Mouse (Mus musculus) skeletal muscle tissue, adult 2 months (tissue): ENCODE results near the gene Pla2g2e.
"Not testable (repeated sequence)": the region's sequence is repeated elsewhere in the genome, so short reads cannot be mapped to it uniquely, and the experiment has no call there.

Experiments used
- DNase-seq: peaks from one replicate; pipeline ENCODE4 v3.0.0-alpha.2; 2012; ENCODE audit warnings: low read depth, low spot score

Gene Pla2g2e

DNA sequence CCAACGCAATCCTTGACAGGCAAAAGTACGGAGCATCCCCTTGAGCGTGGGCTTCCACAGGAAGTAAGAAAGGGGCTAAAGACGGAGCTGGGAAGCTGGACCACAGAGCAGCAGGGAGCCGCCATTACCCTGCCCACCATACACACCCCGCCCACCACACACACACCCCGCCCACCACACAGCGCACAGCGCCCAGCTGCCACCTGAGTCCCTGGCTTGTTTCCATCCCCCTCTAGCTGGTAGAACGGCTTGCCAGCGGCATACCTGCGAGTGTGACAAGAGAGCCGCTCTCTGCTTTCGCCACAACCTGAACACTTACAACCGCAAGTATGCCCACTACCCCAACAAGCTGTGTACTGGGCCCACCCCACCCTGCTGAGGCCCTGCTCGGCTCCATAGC lies 4.4 kb downstream of the Pla2g2e start:
- DNase-seq = no peak

DNA sequence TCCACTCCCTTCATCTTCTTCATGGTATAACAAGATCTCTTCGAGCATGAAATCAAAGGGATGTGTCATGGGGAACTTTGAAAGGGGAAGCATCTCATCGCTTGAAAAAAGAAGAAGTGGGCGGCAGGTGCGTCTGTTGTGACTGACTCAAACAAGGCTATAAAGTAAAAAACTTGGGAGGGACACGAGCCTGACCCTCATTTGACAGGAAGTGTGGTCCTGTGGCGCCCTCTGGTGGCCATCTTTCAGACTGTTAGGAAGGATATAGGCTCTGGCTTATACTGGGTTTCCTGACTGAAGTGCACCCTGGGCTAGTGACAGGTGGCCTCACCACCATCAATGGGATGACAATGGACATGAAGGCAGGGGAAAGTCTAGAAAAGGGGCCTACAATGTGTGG lies 6.5 kb downstream of the Pla2g2e start:
- DNase-seq = peak; percentile 72

DNA sequence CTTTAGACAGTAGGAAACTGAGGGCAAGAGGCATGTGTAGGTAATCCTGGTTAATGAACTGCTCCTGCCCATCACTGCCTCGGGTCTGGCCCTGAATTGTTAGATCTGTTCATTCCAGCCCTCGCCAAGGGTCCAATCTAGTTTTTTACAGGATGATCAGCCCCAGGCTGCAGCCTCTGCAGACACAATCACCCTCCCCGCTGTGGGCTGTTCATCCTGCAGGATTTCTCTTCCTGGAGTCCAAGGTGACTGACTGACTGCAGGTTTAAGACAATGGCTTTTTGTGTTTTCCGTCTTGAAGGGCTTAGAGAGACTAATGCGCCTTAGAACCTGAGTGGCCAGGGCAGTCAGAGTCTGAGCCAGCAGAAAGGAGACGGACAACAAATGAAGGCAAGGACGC lies 11.4 kb downstream of the Pla2g2e start:
- no peak for DNase-seq

DNA sequence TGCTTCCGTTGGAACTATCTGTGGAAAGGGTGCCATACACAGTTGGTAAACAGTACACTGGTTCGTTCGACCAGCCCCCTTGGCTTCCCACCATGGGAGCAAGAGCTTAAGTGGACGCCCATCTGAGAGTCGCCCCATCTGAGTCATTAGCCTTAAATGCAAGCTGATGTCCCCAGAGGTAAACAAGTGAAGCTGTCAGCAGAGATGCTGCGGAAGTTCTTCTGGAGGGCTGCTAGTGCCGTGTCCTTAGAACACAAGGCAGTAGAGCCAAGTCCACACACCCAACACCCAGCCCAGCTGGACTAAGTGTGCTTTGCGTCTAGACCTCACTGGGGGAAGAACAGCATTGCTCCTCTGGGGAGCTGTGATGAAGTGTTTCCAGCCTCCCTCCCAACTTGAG lies 11.9 kb downstream of the Pla2g2e start:
- peak; percentile 62 for DNase-seq

DNA sequence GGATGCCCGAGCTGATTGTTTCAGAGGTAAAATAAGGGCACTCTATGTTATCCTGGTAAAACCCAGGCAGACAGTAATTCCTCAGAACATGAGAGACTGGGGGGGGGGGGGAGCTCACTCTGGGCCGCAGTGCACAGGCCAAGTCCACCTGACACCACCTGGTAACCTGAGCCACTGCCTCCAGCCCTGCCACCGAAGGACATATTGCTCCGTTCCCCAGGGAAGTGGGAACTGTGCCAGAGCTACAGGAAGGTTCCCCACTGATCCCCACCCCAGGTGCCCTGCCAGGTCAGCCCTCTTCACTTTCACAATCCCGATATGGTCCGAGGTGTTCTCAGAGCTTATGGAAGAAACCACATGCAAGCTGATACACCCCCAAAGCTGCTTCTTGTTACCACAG lies 14.9 kb downstream of the Pla2g2e start:
- DNase-seq = peak; percentile 55

DNA sequence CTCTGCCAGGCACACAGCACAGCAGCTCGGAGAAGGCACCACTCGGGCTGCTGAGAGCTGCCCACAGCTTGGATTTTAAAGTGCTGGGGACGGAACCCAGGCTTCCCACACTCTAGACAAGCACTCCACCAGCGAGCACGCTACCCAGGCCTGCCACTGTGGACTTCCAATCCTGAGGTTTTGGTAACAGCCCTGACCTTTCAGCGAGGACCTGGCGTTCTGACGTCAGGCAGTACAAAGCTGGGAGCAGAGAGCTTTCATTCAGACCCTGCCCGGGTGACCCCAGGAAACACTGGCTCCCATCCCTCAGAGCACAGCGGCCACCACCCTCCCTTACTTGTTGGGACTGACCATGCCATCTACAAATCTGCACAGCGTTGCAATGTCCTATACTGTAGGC lies 16.0 kb downstream of the Pla2g2e start:
- DNase-seq = not testable (repeated sequence)

DNA sequence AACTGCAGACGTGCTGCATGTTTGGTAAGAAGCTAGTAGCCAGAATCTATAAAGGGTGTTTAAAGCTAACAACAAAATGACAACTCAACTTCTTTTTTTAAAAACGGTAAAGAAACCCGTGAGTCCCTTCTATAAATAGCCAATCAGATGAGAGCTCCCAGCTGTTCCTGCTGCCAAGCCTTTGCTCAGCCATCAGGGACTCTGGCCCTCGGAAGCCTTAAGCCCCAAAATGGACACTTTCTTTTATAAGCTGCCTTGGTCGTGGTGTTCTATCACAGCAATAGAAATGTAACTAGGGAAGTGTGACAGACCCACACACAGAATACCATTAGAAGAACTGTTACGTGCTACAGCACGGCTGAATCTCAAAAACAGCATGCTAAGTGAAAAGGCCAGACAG lies 21.6 kb downstream of the Pla2g2e start:
- DNase-seq = no peak

DNA sequence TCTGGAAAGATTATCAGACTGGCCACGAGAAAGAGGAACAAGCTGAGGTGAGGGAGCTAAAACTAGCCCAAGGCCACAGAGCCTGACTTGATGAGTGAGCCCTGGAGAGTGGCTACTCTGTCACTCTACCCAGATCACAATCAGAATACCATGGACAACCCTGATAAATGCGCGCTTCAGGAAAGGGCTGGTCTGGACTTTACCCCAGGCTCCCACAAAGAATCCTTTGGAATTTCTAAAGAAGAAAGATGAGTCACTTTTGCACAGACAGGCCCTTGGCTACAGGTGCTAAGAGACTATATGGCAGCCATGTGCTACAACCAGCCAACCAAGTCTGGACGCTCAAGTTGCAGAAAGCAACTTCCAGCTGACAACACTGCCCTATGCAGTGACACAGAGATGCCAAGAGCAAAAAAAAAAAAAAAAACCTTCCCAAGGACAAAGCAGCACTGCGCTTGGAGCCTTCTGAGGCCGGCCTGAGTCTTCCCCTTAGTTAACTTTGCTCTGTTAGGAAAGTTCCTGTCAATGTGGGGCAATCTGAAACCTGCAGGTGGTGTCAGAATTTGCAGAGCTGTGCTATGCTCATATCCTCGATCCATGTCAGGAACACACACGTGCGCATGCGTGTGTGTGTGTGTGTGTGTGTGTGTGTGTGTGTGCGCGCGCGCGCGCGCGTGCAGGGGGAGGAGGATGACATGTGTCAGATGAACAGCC lies 28.0 kb downstream of the Pla2g2e start:
- DNase-seq = no peak

DNA sequence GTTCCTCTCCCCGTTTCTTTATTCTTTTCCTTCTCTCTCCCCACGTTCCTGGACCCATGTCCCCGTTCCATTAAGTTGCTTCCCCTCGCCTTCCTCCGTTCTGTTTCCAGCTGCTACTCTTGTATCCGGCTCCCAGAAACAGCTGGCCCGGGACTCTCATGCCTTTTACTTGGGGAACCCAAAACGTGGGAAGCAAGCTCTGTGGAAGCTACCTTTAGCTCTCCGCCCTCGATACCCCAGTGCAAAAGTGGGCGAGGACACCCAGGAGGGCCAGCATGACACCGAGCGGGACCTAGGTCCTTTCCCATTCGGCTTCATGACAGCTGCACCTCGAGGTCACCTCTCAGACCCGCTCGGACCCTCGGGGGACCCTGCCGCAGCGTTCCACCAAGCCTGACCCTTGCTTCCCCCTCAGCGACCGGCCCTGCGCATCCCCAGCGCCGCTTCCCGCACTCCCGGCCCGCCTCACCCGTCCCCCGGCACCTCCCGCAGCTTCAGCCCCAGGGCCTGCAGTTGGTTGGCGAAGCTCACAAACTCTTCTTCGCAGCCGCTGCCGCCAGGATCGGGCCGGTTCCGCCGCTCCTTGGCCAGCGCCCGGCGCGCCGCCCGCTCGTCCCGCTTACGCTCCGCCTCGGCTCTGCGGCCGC lies 35.5 kb downstream of the Pla2g2e start:
- DNase-seq = peak; percentile 19

DNA sequence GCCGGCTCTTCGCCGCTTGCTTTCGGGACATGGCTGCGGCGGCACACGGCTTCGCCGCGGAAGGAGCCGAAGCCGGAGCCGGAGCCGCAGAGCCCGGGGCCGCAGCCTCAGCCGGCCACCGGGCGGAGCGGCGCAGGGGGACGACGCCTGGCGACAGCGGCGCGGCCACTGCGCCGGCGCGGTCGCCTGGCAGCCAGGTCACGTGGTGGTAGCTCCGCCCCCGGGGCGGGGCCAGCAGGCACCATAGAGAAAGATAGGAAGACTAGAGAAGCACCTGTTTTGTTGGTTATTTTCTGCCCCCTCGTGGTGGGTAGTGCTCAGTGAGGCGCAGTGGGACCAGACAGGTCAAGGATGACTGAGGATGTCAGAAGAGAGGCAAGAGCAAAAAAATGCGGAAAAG lies 36.1 kb downstream of the Pla2g2e start, which contains the start of gene Otud3:
Gene Otud3, minus strand, starts transcription at position 149 of the 400 bp plus-strand sequence.
- DNase-seq = peak; percentile 94

DNA sequence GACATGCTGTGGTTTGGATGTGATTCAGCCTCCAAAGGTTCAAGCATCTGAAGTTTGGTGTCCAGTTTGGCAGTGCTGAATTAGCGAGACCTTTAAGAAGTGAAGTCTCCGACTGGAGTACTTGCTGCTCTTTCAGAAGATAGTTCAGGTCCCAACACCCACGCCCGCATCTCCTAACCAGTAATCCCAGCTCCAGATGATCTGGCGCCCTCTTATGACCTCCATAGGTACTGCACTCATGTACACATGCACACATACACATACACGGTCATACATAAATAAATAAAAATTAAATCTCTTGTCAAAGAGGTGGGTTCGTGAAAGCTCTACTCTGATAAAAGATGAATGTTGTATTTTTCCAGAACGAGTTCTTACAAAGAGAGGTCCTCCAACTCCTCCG lies 39.5 kb downstream of the Pla2g2e start:
- DNase-seq = no peak

DNA sequence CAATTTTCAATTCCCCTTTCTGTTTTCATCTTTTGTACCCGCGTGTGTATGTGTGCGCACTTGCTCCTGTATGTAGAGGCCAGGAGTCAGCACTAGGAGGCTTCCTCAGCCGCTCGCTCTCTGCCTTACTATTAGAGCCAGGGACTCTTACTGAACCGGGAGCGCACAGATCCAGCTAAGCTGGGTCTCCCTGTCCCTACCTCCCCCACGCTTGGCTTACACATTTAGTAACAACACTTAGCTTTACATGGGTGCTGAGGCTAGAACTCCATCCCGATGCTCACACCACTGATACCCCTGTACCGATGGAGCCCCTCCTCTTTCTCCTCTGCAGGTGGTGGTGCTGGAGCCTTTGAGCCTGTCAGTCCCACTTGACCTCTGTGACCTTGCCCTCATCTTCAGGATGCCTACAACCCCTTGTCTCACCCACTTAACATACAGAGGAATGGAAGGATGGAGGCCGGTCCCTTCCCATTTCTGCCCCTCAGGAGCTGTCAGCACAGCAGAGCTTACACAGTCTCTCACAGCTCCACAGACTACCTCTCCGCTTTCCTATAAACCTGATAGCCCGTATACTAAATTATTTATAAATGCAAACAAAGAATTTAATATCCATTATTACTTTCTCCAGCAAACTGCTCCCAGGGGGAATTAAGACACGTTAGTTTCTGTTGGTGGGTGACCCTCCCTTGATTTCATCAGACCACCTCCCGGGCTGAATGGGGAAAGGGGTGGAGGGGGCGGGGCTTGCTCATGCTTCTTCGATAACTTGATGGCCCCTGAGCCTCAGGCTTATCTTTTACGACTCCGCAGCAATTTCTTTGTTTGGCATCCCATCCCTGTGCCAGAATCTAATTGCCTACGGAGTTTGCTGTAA lies 43.8 kb downstream of the Pla2g2e start:
- DNase-seq = no peak

- peak; percentile 86 for DNase-seq
These were observed 44.4 kb downstream of the Pla2g2e start for GRCm38 (mm10) chr4:138922131-138922459.

DNA sequence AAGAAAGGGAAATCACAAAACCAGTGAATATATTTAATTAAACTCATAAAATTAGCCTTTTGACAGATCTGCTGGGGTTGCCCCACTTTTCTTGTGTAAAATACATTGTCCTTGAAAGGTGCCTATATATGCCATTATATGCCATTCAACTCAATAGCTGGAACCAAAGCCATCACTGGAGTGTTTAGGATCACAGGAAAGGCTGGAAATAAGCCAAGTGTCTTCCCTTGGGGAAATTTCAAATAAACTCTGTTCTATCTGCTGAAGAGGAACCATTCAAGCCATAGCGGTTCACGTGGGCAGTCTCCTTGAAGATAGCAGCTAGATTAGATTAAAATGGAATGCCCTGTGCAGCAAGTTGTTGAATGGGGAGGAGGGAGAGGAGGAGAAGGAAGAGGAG lies 47.8 kb downstream of the Pla2g2e start:
- DNase-seq = no peak
